Mouse (Mus musculus) adrenal gland, adult 8-10 months (tissue): ENCODE results near the gene Gm1110. TPM values are rescaled to one million over a fixed set of nuclear protein-coding genes. Genes with fewer than 3 reads are reported as not detected.
"Not testable (repeated sequence)": the region's sequence is repeated elsewhere in the genome, so short reads cannot be mapped to it uniquely, and the experiment has no call there.

Experiments used
- DNase-seq: peaks from one replicate; pipeline ENCODE4 v3.0.0; 2022
- total RNA-seq, 4 experiments: library from RNA; stranded (reverse); gene quantifications; 2 replicates each; pipeline ENCODE4 v1.2.4; 2022

The Gm1110 gene
- not detected for total RNA-seq

DNA sequence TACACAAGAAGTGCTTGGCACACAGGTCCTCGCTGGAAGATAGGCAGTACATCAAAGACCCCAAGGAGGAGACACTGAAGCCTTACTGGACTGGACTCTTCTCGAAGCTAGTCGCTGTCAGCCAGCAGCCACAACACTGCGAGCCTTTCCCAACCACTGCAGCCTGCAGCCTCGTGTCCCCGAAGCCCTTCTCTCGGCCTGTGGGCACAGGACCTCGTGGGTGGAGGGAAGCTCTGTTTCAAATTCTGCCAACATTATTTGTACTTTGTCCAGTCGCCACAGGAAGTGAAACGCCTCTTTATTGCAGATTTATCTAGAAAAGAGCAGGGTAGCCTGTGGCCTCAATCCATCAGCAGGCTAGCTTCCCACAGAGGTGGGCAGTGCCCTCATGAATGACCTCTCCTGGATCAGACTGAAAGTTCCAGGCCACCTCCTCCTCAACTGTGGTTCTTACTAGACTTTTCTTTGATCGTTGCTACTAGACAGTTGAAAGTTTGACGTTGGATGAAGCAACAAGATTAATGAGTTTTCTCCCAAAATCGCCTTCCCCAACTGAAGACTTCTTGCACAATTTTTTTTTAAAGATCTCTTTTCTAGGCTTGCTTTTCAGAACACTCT lies at the start of gene Gm1110:
TSS of gene Gm1110 (minus strand) at position 203 of the 618 bp plus-strand sequence.
- DNase-seq: peak; percentile 8

- DNase-seq: no peak
Observed at GRCm38 (mm10) chr9:26947790-26948189, 24.9 kb upstream of the Gm1110 start.

DNA sequence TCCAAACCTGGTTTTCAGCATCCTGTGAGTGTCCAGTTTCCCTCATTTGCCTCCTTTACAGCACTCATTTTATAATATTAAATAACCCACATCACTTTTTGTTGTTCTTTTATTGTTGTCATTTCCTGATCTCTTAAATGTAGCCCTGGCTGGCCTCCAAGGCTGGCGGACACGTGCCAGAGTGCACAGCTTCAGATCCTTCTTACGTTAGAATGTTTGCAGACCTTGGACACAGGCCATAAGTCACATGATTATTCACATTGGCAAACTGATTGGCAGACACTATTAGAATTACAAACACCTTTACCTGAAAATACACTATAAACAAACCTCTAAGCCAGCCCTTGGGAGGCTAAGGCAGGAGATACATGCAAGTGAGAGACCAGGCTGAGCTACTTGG lies 1.2 kb upstream of the Gm1110 start:
- peak; percentile 30 for DNase-seq

- no peak for DNase-seq
Observed at GRCm38 (mm10) chr9:26919778-26920177, 3.1 kb downstream of the Gm1110 start.

- DNase-seq: no peak
Observed at GRCm38 (mm10) chr9:26913150-26913549, 9.8 kb downstream of the Gm1110 start.

- no peak for DNase-seq
Observed at GRCm38 (mm10) chr9:26911251-26911650, 11.7 kb downstream of the Gm1110 start.

DNA sequence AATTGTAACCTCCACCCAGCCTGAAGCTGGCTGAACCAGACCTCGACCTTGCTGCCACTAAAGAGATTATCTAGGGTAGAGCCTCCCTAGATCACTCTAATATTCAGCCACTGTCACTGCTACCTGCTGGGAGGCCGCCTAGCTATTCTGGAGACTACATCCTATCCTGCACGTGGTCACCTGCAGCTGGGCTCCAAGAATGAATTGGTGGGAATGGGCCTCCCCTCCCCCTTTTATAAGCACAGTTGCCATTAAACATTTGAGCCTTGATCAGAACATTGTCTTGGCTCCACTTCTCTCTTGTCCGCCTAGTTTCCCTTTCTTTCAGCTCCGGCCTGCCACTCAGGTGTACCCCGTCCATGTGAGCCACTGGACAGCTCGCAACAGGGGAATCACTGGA lies 53.1 kb downstream of the Gm1110 start:
- not testable (repeated sequence) for DNase-seq

DNA sequence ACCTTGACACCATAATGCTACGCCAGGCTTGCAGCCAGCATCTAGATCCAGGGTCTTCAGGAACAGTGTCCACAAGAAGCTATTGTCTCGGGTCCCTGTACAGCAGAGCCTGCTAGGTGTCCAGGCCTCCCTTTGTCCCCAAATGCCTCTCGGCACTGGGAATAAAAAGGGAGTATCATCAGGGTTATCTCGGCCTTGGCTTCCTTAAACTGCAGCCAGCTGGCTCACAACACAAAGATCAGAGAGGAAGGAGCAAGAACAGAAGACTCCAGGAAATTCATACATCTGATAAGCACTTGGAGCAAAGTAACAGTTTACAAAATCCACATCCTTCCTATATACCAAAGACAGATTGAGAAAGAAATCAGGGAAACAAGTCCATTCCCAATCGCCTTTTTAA lies 62.2 kb downstream of the Gm1110 start, which contains the start of gene Glb1l3:
TSS of gene Glb1l3 (minus strand) at position 140 of the 400 bp plus-strand sequence.
- peak; percentile 36 for DNase-seq

- DNase-seq: no peak
Observed at GRCm38 (mm10) chr9:26831089-26831488, 91.8 kb downstream of the Gm1110 start.

Other genes with a start within 250 kb of the Gm1110 start
- 1 to 10 TPM in 3 of 4 experiments, under 1 TPM in 1; 0.87 to 2.0 (median 1.5) TPM for gene B3gat1, start 189.4 kb downstream of the Gm1110 start, total RNA-seq
- 10 to 100 TPM in 2 of 4 experiments, 1 to 10 TPM in 2; 4.8 to 23.3 (median 10.1) TPM for gene Glb1l2, start 116.6 kb downstream of the Gm1110 start, total RNA-seq
- gene Glb1l3, start 62.2 kb downstream of the Gm1110 start, total RNA-seq: 1 to 10 TPM; 1.1 to 2.6 (median 1.6) TPM
- gene Acad8, start 76.5 kb upstream of the Gm1110 start, total RNA-seq: 10 to 100 TPM; 88.0 to 99.3 (median 96.0) TPM
- 10 to 100 TPM; 44.9 to 56.8 (median 49.1) TPM for gene Thyn1, start 76.6 kb upstream of the Gm1110 start, total RNA-seq
- gene Vps26b, start 107.0 kb upstream of the Gm1110 start, total RNA-seq: 10 to 100 TPM; 42.2 to 49.8 (median 44.1) TPM
- gene Ncapd3, start 107.1 kb upstream of the Gm1110 start, total RNA-seq: 10 to 100 TPM; 13.0 to 20.1 (median 16.3) TPM
- 10 to 100 TPM; 40.4 to 55.7 (median 47.1) TPM for gene Jam3, start 232.3 kb upstream of the Gm1110 start, total RNA-seq